Mouse (Mus musculus) cerebellum, adult 8-10 months (tissue): Measurements from ENCODE around the gene Shld2.

Experiments
- DNase-seq: peaks from one replicate; pipeline ENCODE4 v3.0.0; 2022

Shld2 gene

DNA sequence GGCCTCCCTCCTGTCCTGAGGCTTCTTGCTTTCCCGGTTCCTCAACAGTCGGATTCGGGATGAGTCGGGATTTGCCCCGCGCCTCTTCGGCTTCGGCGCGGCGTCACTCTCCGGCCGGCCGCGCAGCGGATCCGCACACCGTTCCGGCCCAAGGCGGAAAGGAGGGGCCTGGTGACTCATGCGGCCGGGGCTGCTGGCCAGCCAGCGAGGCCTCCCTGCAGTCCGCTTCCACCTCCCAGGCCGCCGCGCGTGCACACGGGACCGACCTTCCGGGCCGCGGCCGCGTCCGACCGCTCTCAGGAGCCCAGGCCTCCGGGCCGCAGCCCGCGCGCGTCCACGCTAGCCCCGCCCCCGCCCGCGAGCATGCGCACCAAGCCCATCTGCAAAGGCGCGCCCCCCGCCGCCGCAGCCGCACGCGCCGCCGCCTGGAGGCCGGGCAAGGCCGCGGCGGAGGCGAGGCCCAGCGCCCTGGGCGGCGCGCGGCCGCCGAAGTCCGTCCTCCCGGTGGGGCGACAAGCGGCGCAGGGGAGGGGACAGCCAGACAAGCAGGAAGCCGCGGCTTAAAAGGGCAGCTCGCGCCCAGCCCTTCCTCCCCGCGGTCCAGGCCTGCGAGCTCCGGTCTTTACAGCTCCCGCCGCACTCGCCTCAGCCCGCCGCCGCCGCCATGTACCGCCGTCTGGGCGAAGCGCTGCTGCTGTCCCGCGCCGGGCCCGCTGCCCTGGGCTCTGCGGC, at the start of gene Shld2, which contains the start of gene Glud1:
Shld2 (minus strand) TSS at position 260 of the 732 bp plus-strand sequence.
Glud1 (plus strand) TSS at position 494 of the 732 bp plus-strand sequence.
- peak; percentile 96 for DNase-seq

DNA sequence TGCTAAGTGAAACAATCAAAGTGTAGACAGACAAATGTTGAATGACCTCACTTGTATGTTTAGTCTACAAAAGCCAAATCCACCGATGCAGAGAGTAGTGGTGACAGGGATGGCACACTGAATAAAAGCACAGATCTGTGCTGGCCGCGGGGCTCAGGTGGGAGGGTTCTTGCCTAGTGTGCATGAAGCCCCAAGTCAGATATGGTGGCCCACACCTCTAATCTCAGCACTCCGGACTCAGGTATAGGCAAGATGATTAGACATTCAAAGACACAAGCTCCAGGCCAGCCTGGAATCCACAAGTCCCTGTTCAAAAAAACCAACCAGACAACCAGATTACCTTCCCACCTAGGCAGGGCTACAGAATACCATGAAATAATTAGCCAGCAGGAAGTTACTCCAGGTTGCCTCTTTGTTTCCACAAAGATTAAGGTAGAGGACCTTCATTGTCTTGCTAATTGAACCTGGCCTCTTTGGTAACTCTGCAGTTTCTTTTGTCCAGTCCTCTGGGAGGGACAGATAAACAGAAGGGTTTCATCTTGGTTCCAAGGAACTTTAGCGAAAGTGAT, 49.5 kb upstream of the Shld2 start:
- no peak for DNase-seq

DNA sequence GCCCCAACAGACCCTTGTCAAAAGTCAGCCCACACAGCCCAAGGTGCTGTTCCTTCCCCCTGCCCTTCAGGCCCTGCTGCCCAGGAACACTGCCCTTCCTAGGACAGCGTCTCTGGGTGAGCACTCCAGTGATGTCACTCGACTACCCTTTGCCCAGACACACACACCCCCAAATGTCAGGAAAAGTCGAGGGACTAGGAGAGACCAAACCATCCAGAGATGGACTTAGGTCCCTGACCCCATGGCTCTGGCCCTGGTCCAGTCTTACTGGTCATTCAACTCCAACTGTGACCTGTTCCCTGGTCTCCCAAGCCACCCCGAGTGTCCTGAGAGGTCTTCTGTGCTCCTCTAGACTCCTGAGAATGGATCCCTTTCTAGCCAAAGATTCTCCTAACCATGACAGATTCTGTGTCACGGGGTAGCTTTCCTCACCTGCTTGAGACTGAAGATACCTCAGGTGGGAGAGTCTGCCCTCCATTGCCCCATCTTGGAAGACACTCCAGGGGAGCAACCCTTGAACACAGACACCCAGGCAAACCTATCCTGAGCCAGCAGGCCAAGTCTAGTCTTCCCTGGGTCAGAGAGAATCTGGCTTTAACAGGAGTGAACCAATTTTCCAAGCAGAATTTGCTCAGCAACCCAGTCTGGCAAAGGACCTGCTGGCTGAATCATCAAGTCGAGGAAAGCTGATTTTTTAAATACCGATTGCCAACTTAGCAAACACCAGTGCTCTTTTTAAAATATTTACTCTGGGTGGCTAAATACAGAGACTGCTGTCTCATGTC, 47.6 kb upstream of the Shld2 start:
- no peak for DNase-seq

DNA sequence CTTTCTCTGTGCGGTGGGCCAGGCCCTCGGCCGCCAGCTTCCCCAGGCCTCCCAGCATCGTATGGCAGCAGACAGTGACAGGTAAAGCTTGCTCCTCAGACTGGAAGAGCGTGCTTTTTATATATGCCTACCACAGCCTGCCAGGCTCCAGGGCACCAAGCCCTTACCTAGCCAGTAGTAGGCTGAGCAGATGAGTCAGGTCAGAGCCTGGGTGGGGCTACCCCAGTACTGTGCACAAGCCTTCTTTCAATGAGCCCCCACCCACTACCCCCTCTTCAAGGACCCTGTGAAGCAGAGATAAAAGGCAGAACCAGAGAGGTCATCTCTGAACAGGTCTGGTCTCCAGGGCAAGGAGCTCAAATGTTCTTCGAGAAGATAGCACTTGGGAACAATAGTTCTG, 45.0 kb upstream of the Shld2 start, which contains the start of gene Fam25c:
Fam25c (minus strand) TSS at position 133 of the 400 bp plus-strand sequence.
- no peak for DNase-seq

DNA sequence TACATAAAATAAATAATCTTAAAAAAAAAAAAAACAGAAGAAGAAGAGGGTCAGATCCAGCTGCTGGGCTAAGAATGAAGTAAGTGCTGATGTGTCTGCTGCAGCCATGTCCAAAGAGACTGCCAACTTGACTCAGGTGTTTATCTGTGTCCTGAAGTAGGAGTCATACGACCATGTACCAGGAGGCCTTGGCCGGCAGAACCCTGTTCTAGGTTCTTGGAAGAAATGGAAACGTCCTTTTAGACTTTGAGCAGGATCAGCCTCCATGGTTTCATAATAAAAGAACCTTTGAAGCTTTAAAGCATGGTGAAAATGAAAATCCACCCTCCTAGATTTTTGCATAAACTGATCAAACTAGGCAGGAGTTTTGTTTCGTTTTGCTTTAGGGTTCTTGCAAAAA, 44.2 kb upstream of the Shld2 start:
- DNase-seq, result no peak

DNA sequence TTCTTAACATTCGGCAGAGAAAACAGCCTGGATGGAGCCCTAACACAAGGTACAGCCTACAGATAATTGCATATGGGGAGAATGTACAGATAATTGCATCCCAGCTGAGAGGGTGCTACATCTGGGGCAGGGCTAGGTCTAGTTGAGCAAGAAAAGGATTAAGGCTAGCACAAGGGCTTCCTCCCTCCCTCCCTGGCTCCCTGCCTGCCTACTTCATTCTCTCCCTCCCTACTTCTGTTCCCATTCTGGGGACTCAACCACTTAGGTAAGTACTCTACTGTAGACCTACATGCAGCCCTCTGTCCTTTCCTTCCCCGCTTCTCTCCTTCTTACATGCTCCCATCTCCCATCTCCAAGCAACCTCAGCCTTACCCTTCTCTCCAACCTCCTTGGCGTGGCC, 43.0 kb upstream of the Shld2 start:
- DNase-seq, result no peak

DNA sequence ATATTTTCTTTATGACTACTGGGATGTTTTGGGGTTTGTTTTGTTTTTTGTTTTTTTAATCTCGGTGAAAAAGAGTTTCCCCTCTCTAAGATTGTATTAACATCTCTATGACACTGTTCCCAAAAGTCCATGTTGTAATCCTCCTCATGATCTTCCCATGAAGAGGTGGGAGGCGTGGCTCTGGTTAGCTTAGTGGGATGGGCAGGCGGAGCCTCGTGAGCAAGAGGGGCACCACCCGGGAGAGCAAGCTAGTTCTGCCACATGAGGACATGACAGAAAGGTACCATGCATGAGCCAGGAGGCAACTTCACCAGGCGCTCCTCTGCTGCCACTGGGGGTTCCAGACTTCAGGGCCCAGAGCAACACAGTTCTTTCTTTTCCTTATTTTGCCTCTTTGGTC, 42.2 kb upstream of the Shld2 start:
- DNase-seq, result no peak

DNA sequence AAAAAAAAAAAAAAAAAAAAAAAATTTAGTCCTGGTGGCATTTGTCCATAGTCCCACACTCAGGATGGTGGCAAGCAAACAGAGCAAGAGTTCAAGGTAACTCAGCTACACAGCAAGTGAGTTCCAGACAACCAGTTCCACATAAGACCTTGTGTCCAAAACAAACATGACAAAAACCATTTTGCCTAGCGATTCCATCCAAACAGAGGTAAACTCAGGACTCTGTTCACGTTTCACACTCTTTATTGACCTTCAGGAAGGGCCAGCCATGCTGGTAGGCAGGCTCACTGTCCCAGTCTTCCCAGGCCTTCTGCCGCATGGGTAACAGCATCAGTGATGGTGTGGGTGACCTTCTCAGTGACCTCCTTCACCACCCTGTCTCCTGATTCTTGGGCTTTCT, 41.4 kb upstream of the Shld2 start:
- no peak for DNase-seq

DNA sequence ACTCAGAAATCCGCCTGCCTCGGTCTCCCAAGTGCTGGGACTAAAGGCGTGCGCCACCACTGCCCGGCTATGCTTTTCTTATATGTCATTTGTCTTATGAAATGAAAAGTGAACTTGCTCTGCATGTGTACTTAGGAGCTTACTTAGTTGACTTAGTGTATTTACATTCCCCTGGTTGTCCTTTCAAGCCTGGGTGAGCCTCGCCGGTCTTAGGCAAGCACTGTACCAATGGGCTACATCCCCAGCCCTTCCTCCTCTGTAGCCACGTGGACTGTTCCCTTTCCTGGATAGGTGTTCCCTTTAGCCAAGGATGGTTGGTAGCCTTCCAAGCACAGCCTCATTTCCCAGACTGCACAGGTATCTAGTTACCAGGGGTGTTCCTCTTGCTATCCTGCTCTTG, 38.7 kb upstream of the Shld2 start:
- DNase-seq, result no peak

DNA sequence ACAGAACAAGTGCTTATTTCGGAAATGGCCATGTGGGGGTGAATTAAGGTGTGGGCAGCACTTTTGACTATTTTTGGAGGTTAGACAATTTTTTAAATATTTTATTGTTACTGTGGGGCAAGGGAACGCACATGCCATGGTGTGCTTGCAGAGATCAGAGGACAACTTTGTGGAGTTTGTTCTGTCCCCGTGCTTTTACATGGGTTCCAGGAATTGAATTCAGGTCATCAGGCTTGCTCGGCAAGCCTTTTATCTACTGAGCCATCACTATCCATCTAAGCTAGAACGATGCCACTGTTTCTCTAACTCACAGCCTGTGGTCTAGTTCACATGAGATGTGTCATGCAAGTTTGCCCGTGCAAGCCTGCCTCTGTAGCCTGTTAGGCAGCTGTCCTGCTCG, 38.0 kb upstream of the Shld2 start:
- no peak for DNase-seq

DNA sequence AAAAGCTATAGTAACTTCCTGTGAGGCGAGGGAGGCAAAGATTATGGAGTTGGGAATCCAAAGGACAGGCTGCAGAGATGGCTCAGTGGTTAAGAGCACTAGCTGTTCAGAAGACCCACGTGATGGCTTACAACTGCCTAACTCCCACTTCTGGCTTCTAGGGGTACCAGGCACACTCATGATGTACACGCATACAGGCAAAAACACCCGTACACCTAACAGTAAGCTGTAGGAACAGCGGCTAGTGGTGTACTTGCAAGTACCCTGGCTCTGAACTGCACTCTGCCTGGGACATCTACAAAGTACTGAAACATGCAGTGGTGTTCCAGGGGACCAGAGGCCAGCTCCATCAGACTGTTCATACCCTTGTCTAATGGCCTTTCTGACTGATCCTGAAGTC, 36.8 kb upstream of the Shld2 start:
- no peak for DNase-seq

DNA sequence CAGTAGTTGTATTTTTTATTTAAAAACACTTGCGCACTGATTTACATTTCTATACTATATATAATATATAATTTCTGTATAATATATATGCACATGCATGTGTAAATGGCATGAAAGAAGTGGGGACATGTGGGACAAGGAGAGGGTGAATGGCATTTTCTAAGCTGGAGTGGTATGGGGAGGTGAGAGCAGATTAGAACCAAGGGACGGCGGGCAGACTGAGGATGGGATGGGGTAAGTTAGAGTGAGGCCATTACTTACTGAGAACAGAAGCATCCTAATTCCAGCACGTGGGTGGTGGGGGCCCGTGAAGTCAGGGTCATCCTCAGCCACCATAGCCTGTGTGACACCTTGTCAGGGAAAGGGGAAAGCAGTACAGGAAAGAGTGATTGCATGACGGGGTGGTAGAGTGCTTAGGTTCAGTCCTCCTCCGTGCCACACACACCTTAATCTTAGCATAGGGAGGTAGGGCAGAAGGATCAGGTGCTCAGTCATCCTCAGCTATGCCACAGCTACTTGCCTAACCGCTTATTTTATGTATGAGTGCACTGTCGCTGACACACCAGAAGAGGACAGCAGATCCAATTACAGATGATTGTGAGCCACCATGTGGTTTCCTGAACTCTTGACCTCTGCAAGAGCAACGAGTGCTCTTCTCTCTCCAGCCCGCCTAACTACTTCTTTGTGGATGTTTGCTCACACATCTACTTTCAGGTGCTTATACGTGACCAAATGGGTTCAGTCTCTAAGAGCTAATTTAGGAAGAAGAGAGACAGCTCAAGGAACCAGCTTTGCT, 35.7 kb upstream of the Shld2 start:
- no peak for DNase-seq

DNA sequence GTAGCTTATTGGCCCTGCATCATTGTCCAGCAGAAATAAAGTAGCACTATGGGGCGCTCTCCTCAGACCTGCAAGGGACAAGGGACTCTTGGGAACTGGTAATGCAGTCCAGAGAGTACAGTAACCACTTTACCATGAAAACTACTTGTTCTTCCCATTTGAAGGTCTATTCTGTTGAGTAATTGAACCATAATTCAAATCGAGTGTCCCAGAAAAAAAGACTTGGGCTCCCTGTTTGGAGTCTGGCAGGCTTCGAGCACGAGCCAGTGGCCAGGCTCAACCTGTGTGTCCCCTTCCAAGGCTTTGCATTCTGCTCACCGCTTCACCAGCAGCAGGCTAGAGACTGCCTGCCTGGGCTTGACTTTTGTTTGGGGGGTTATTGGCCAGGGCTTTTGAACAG, 34.1 kb upstream of the Shld2 start:
- DNase-seq, result no peak

DNA sequence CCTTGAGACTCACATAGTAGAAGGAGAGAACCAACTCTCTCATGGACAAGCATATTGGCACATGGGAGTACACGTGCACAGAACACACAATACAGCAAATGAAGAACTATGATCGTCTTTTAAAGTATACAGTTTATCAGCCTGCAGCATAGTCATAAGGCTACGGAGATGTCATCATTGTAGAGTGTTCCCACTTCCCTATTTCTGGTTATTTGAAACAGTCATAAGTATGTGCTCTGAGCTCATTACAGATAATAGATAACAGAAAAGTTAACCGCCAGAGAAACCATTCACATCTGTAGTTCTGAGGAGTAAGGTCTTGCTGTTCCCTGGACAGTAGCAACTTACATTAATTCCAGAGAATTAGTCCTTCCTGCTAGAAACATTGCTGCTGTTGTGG, 32.8 kb upstream of the Shld2 start:
- no peak for DNase-seq

DNA sequence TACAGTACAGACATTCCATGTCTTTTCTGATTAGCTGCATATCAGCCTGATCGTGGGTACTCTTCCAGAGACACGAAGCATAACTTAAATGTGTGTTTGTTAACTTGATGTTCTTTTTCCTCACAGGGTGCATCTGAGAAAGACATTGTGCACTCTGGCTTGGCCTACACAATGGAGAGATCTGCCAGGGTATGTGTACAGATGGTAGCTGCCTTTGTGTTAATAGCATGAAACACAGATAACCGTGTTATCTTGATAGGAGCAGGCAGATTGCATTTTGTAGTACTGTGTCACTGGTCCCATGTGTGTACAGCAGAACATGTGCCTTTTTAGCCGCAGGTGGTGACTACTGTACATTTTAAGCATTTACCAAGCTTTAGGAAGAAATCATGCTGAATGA, 31.7 kb upstream of the Shld2 start:
- DNase-seq, result no peak

DNA sequence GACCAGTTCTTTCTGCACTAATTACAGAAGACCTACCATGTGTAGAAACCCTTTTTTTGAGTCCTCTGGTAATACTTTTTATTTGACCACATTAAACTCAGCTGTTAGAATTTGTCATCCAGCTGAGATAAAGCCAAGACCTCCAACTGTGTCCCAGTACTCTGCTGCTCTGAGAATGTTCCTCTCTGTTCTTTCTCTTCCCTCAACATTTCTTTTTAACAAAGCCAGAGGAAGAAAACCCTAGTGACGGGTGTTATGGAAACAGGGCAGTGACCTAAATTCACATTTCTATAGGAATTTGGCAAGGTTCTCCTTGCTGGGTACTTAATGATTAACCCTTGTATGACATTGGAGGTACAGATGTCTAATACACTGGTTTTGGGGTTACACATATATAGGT, 29.2 kb upstream of the Shld2 start:
- peak; percentile 11 for DNase-seq

DNA sequence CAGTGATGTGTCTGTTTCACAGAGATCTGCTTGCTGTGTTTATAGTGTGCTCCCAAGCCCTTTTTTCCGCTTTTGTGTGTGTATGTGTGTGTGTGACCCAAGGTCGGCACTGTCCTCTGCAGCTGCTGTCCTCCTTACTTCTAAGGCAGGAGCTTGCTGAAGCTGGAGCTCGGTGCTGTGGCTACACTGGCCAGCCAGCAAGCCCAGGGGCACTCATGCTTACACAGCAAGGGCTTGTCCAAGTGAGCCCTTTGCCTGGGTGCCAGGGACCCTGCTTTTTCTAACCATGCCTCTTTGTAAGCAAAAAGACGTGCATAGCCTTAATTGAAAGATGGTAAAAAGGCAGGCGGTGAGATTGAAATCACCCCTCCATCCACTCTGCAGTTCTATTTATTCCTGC, 22.2 kb upstream of the Shld2 start:
- no peak for DNase-seq

DNA sequence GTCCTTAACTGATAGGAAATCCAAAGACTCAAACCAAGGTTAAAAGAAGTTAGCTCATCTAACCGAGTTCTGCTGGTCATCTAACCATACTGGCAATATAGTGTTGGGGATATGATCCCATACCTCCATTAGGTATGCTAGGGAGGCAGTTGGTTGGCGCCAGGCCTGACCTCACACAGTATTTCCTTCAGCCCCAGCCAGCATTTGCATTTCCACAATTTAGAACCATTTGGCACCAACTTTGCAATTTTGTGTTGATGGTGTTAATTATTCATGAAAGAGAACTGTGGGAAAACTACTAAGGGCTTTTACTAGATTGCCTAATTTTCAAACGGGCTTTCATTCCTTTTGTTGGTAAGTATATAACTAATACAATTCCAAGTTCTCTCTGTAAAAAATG, 21.6 kb upstream of the Shld2 start:
- DNase-seq, result no peak

DNA sequence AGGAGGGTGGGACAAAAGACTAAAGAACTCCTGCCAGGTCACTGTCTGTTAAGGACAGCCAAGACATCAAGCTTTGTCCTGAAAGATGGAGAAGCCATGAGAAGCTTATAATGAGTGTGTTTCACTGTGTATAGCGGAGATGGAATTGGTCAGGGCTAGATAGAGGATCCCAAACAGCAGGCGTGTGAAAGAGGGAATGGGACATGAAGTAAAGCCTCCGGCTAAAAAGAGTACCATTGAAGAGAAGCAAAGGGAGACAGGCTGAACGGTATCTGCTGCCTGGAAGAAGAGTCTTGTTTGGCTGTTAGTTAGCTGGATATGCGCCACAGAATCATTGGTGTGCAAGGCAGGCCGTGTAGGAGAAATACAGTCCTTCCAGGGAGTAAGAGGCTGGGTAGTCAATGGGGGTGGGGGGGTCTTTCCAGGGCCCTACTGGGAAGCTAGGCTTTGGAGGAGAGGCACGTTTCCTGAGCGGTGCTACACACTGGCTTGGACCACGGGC, 20.4 kb upstream of the Shld2 start:
- no peak for DNase-seq

DNA sequence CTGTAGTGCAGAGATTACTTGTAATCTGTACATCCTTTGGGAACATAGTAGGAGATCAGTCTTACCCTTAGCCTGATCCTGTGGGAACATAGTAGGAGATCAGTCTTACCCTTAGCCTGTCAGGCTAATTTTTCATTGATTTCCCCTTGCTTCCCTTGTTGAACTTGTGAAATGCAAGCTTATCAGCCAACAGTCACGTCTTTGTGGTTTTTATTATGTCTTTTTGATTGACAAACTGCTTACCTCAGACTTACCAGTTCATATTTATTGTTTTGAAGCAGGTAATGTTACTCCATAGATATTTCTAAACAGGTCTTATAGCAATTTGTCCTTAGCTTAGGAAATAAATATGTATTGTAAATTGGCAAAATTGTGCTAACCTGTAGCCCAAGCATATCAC, 17.3 kb upstream of the Shld2 start:
- no peak for DNase-seq

DNA sequence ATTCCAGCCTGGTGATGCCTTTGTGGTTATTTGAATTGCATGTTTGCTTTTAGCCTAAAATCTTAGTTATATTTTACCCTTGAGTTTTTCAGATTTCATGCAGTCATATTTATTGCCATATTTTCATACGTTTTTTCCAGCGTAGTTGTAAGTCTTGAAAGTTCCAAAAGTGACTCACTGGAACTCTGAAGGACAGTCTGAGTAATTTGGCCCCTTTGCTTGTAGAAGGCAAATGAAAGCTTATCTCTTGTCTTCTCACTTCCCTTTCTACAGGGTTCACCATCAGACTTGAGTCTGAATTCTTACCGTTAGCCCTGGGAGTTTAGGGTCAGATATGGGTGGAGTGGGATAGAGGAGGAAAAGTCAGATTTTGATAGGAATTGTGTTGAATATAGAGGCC, 16.3 kb upstream of the Shld2 start:
- DNase-seq, result no peak

DNA sequence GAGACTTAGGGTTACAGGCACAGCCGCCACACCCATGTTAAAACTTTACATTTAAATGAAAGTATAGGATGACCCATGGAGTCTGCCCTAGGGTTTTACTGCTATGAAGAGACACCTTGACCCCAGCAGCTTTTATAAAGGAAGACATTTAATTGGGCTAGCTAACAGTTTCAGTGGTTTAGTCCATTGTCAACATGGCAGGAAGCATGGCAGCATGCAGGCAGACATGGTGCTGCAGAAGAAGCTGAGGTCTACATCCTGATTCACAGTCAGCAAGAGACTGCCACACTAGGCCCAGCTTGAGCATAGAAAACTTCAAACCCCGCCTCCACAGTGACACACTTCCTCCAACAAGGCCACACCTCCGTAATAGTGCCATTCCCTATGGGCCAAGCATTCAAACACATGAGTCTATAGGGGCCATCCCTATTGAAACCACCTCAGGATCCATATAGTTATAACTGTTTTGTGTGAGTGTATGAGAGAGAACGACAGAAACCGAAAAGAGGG, 13.3 kb upstream of the Shld2 start:
- DNase-seq, result no peak

DNA sequence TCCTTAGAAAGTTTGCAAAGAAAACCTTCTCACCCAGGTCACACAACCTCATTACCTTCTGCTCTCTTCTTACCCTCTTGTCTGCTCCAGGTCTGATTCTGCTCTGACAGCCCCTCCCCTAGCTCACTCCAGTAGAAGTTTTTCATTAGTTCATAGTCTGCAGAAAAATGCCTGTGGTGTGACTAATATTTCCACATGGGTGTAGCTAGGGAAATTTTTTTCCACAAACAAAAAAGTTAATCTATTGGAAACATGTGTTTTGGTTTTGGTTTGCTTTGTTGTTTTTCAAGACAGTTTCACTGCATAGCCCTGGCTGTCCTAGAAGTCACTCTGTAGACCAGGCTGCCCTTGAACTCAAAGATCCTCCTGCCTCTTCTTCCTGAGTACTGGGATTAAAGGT, 7.8 kb upstream of the Shld2 start:
- no peak for DNase-seq
